Mouse (Mus musculus): ENCODE data around the gene Cab39. TPM values are rescaled to one million over a fixed set of nuclear protein-coding genes. Genes with fewer than 3 reads are reported as not detected.

Gene Cab39
- total RNA-seq, 2 experiments from 2014 or later, result 133 to 143 TPM

GRCm38 (mm10) chr1:85894748-85895360 lies 101.6 kb downstream of the Cab39 start:
- DNase-seq (ENCODE audit: low spot score in 2 of 2), result peak; percentile 66 to 70
- intact Hi-C loops (cut with DNase I), result loop anchor here (2.0 kb wide), 3 partner anchors 24 to 42 kb away; no protein-coding TSS in a partner anchor

GRCm38 (mm10) chr1:85895391-85895837 lies 102.2 kb downstream of the Cab39 start:
- peak; percentile 74 to 84 for DNase-seq (ENCODE audit: low spot score in 2 of 2)
- intact Hi-C loops (cut with DNase I), result loop anchor here (2.0 kb wide), 3 partner anchors 25 to 43 kb away; no protein-coding TSS in a partner anchor

GRCm38 (mm10) chr1:85896110-85896509 lies 102.9 kb downstream of the Cab39 start:
- intact Hi-C loops (cut with DNase I), result no loop called here
- no peak for DNase-seq (ENCODE audit: low spot score in 2 of 2)

GRCm38 (mm10) chr1:85896781-85897700 lies 103.8 kb downstream of the Cab39 start:
- intact Hi-C loops (cut with DNase I), result no loop called here
- no peak for DNase-seq (ENCODE audit: low spot score in 2 of 2)

GRCm38 (mm10) chr1:85897901-85898760 lies 104.9 kb downstream of the Cab39 start:
- DNase-seq (ENCODE audit: low spot score in 2 of 2), result no peak
- intact Hi-C loops (cut with DNase I), result no loop called here

- peak in 1 of 2 experiments; percentile 70 for DNase-seq (ENCODE audit: low spot score in 2 of 2)
- intact Hi-C loops (cut with DNase I), result no loop called here
Observed at GRCm38 (mm10) chr1:85898761-85899387, 105.6 kb downstream of the Cab39 start.

- intact Hi-C loops (cut with DNase I), result no loop called here
- DNase-seq (ENCODE audit: low spot score in 2 of 2), result peak; percentile 56 to 73
Observed at GRCm38 (mm10) chr1:85899388-85899761, 106.1 kb downstream of the Cab39 start.

- DNase-seq (ENCODE audit: low spot score in 2 of 2), result no peak
- intact Hi-C loops (cut with DNase I), result no loop called here
Observed at GRCm38 (mm10) chr1:85900521-85901333, 107.5 kb downstream of the Cab39 start.

Small RNA genes within 50 kb of the gene (microRNA-seq; reads per million reads assigned to microRNA genes)
- gene Gm25472, result 0 reads per million in 2 experiments
- gene Mir8096, result 0 reads per million in 2 experiments

Other genes starting within 250 kb of the Cab39 start
- gene G530012D18Rik, start 217.8 kb upstream of the Cab39 start, total RNA-seq (2021), result not detected
- under 1 TPM; 0.64 to 0.66 TPM for gene Sp110, start 194.6 kb upstream of the Cab39 start, total RNA-seq (2021)
- gene Sp140, start 193.1 kb upstream of the Cab39 start, total RNA-seq (2021), result under 1 TPM; 0.32 to 0.97 TPM
- under 1 TPM; 0.38 to 0.62 TPM for gene Sp100, start 143.5 kb upstream of the Cab39 start, total RNA-seq (2021)
- under 1 TPM; 0.61 to 0.83 TPM for gene A630001G21Rik, start 14.8 kb upstream of the Cab39 start, total RNA-seq (2021)
- 100 to 1,000 TPM; 521 to 559 TPM for gene Itm2c, start 100.8 kb downstream of the Cab39 start, total RNA-seq (2021)
- 1 to 10 TPM; 7.8 to 9.6 TPM for gene 4933407L21Rik, start 135.0 kb downstream of the Cab39 start, total RNA-seq (2021)
- under 1 TPM; 0.11 TPM for gene Gpr55, start 167.6 kb downstream of the Cab39 start, total RNA-seq (2021)
- under 1 TPM; 0.46 to 0.47 TPM for gene Spata3, start 223.4 kb downstream of the Cab39 start, total RNA-seq (2021)

Measured in left cerebral cortex, postnatal 14 days (tissue).